Mouse (Mus musculus): ENCODE results near the gene Lsg1. TPM values are rescaled to one million over a fixed set of nuclear protein-coding genes. Genes with fewer than 3 reads are reported as not detected.
A peak's percentile ranks its signal among the peaks of the same experiment; 100 is the strongest.

Gene Lsg1
- polyA plus RNA-seq, 1 experiment from 2014 or later = 72.8 TPM

GRCm38 (mm10) chr16:30510504-30511451 is 76.6 kb downstream of the Lsg1 start:
- ATAC-seq (ENCODE audit: low FRiP score, low read depth) = peak; percentile 92
- no peaks in the 10 kb centered on the region for H3K27me3 ChIP-seq (replicated peaks)
- WGBS = 5% methylated on average over 44 of the region's 44 CpGs
- peaks cover 14% of the 10 kb centered on the region for H3K36me3 ChIP-seq
- no peaks in the 10 kb centered on the region for H3K9me3 ChIP-seq
- peak overlapping the region; percentile 58; the same call in 1 of the 2 replicates for H3K27ac ChIP-seq
- H3K4me1 ChIP-seq = peaks cover 27% of the 10 kb centered on the region
- peak overlapping the region; percentile 75 for H3K9ac ChIP-seq
- peak overlapping the region; percentile 70 for H3K4me2 ChIP-seq (replicated peaks)
- H3K4me3 ChIP-seq = peak overlapping the region; percentile 57

Other genes starting within 250 kb of the Lsg1 start
- 13.0 and 13.3 TPM in 2 replicates for gene Atp13a3, start 181.6 kb downstream of the Lsg1 start, polyA plus RNA-seq (2016; fragmentation: Nextera tagmentation; extraction: Ambion mirVana)
- 60.8 and 61.7 TPM in 2 replicates for gene Tmem44, start 36.8 kb downstream of the Lsg1 start, polyA plus RNA-seq (2016; fragmentation: Nextera tagmentation; extraction: Ambion mirVana)
- gene Fam43a, start 12.1 kb upstream of the Lsg1 start, polyA plus RNA-seq (2016; fragmentation: Nextera tagmentation; extraction: Ambion mirVana) = 20.2 and 23.2 TPM in 2 replicates